Mouse (Mus musculus) ES-Bruce4 (cell line): ENCODE results near the gene Pgd.

Experiments
- CTCF ChIP-seq: IDR thresholded peaks from one replicate; pipeline ENCODE4 v1.8.1; 2011; ENCODE audit warnings: low read depth, low read length
- EP300 ChIP-seq: IDR thresholded peaks from 2 replicates; pipeline ENCODE4 v1.6.1; 2011; ENCODE audit warnings: low read depth, low read length; ENCODE audit not compliant: insufficient read depth
- POLR2A ChIP-seq: IDR thresholded peaks from one replicate; pipeline ENCODE4 v1.8.1; 2011; ENCODE audit warnings: low read length; ENCODE audit not compliant: insufficient read depth

DNA sequence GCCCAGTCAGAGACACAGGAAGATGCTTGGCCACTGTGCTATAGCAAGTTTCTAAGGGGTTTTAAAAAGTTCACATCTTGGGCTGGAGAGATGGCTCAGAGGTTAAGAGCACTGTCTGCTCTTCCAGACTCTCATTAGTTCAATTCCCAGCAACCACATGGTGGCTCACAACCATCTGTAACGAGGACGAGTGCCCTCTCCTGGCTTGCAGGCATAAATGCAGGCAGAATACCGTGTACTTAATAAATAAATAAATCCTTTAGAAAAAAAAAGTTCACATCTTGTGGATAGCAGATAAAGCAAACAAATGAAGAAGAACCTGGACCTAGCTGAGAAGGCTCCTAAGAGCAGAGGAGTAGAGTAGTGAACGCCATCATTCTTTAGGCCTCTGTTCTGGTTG lies 16.2 kb upstream of the Pgd start:
- no peak for TF ChIP-seq POLR2A
- peak; percentile 74 for TF ChIP-seq CTCF
- no peak for TF ChIP-seq EP300
